Mouse (Mus musculus): ENCODE measurements around the gene Hjurp.

Gene Hjurp

DNA sequence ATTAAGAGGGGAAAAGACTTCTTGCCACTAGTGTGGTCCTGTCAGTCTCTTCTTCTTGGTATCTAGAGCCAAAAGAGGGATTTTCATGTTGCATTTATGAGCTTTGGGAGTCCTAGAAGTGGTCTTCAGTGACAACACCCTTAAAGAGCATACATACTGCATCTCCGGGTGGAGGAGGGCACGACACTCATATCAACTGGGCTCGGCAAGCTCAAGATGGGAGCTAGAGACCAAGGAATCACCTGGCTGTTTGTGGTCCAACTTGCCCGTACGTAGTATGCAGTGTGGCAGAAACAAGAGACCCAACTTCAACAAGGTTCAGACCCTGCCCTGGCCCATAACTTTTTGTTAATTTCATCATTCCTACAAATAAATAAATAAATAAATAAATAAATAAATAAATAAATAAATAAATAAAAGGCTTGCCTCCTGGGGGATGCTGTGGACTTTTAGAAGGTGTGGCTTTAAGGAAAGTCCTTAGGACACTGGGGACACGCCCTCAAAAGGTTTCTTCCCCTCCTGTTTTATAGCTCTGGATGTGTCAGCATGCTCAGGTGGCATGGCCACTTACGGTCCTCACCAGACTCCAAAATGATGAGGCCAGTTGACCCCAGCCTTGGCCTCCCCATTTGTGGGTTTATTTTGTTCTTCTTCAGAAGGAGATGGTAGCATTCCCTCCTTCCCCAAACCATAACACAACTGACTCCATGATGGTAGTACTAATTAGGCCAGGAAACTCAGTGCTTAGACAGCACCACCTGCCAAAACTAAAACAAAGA lies 20.2 kb upstream of the Hjurp start:
- in situ Hi-C loops (cut with MboI, MseI): no loop called here

DNA sequence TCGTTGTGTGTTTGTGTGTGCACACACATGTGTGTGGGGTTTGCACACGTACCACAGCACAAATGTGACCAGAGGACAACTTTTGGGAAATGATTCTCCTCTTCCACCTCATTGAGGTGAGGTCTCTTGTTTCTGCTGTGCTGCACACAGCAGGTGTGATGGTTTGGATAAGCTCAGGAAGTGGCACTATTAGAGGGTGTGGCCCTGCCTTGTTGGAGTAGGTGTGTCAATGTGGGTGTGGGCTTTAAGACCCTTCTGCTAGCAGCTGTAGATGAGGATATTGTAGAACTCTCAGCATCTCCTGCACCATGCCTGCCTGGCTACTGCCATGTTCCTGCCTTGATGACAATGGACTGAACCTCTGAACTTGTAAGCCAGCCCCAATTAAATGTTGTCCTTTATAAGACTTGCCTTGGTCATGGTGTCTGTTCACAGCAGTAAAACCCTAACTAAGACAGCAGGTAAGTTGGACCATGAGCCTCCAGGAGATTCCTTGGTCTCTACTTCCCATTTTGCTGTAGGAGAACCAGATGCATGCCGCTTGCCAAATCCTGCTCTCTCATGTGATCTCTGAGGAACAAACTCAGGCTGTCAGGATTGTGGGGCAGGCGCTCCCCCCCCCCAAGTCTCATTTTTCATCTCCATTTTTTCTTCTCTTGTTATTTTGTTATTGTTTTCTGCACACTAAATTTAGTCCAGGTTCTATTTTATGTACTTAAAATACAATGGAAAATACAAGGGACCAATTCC lies 18.9 kb upstream of the Hjurp start:
- in situ Hi-C loops (cut with MboI, MseI): no loop called here

DNA sequence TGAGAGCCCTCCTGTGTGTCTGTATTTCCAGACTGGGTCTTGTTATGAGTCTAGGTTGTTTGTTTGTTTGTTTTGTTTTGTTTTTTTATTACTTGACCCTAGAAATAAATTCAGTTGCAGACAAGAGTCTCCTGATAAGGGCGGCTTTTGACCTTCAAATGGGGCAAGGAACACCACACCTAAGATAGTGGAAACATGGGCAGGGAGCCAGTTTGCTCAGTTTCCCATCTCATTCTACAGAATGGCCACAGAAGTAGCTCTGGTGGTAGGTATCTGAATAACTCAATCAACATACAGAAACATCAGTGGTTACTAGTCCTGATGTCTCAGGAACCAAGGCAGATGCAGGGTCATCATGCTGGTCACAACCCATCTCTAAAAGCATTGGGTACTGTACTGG lies 17.2 kb upstream of the Hjurp start:
- in situ Hi-C loops (cut with MboI, MseI): no loop called here

DNA sequence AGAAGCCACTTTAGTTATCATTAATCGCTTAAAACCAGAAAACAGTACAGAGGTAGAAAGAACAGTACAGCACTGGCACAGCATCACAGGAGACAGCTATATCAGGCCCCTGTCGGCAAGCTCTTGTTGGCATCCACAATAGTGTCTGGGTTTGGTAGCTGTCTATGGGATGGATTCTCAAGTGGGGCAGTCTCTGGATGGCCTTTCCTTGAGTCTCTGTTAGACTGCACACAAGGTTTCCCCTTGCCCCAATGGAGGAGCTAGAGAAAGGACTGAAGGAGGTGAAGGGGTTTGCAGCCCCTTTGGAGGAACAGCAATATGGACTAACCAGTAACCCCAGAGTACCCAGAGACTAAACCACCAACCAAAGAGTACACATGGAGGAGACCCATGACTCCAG lies 14.6 kb upstream of the Hjurp start:
- in situ Hi-C loops (cut with MboI, MseI): no loop called here

DNA sequence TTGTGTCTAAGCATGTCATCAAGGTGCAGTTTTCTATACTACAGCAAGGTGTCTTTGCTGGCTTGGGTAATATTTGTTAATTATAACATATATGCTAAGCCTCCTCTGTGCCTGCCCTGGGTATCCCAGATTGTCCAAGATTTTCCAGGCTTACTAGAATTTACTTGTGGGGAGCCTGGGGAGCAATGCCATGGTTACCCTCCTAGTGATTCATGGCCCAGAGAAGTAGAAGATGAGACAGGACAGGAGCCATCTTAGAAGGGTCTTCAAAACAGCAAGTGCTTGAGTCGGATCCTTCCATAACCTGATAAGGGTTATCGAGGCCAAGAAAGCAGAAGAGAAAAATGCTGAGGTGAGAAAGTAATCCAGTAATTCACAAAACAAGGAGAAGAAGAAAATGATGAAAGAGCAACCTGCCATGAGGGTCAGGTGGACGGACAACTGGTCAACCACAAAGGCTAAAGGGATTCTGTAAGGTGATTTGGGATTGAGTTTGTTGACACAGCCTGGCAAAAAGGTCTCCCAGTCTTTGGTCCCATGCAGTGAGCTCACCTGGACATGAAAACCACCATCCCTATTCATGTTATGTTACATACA lies 14.1 kb upstream of the Hjurp start:
- in situ Hi-C loops (cut with MboI, MseI): no loop called here

DNA sequence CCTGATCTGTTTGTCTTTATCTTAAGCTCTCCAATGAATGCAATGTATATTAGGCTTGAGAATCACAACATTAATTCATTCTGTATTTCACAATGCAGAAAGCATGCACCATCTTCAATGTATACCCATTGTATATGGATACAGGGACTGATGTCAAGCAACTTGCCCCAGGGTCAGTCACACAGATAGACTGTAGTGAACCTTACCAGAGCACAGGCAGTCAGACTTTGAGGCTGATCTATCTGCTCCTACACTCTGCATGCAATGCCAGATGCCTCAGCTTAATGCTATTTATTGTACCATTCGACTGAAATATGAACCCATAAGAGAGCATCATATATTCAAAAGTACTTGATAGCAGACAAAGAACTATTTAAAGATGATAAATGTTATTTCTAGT lies 13.1 kb upstream of the Hjurp start:
- in situ Hi-C loops (cut with MboI, MseI): no loop called here

DNA sequence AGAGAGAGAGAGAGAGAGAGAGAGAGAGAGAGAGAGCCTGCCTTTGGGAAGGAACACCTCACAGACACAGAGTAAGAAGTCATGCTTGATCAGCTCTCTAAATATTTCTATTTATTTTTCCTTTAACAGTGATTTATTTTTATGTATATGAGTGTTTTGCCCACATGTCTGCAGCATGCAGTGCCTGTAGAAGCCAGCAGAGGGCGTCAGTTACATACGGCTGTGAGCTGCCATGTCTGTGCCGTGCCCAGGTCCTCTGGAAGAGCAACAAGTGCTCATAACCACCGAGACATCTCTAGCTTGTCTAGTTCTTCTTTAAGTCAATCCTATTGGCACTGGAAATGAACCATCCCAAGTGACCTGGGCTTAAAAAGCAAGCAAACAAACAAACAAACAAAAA lies 12.5 kb upstream of the Hjurp start:
- in situ Hi-C loops (cut with MboI, MseI): no loop called here

DNA sequence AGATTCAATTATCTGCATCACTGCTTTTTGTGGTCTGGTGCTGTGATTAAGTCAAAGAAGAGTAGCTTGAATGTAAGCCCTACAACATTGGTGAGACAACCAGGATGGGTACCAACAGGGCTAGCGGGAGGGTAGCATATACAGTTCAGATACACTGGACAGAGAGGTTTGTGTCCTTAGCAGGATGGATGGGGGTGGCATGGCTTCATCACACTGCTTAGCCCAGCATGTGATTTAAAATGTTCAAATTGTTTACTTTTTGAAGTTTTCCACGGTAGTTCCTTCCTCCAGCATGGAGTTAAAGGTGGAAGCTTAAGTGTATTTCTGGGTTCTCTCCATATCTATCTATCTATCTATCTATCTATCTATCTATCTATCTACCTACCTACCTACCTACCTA lies 11.7 kb upstream of the Hjurp start:
- in situ Hi-C loops (cut with MboI, MseI): no loop called here

DNA sequence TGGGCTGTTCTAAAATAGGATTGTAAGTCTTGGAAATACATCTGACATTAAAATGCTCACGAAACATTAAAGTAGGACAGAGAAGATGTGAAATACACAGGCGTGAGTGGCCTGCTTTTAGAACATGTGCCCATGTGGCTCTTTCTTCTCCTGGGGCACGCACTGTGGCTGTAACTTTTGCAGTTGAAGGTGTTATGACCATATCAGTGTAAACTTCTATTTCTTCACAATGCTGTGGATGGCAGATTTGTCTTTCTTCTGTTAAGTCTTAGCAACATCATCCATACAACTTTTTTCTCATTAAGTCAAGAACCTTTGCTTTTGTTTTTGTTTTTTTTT lies 11.3 kb upstream of the Hjurp start:
- in situ Hi-C loops (cut with MboI, MseI): no loop called here

DNA sequence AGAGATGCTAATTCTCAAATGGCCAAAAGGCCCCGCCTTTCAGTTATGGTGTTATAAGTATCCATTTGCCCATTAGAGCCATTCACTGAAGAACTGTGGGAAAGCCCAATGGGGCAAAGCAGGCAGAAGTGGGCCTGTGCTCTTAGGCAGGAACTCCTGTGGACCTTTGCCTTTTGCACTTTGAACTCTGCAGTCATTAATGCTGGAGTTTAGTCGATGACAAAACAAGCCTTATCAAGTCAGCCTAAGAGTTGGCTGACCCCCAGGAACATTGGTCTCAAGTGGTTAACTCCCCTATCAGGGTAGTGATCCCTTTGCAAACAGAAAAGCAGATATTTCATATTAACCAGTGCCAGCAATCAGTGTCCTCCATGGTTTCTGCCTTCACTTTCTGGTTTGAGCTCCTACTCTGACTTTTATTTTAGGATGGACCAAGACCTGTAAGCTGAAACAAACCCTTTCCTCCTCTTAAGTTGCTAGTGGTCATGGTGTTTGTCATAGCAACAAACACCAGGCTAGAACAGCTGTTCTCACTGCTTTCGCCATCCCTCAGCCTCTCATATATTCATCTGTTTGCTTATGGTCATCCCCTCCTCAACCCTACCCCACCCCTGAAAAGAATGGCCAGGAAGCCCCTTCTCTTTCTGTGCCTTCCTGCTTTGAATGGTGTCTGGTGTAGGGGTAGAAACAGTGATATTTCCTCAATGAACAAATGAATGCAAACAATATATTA lies 10.8 kb upstream of the Hjurp start:
- in situ Hi-C loops (cut with MboI, MseI): no loop called here

DNA sequence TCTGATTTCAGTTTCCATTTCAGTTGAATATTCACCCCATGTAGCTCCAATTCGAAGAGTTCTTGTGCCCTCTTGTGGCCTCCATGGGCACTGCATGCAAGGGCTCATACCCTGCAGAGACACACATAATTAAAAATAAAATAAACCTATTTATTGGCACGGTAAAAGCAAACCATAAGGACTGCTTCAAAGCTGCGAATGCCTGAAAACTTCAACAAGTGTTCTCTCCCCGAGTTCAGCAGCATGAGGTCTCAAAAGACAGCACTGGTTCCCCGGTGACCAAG lies 10.2 kb upstream of the Hjurp start:
- in situ Hi-C loops (cut with MboI, MseI): no loop called here

DNA sequence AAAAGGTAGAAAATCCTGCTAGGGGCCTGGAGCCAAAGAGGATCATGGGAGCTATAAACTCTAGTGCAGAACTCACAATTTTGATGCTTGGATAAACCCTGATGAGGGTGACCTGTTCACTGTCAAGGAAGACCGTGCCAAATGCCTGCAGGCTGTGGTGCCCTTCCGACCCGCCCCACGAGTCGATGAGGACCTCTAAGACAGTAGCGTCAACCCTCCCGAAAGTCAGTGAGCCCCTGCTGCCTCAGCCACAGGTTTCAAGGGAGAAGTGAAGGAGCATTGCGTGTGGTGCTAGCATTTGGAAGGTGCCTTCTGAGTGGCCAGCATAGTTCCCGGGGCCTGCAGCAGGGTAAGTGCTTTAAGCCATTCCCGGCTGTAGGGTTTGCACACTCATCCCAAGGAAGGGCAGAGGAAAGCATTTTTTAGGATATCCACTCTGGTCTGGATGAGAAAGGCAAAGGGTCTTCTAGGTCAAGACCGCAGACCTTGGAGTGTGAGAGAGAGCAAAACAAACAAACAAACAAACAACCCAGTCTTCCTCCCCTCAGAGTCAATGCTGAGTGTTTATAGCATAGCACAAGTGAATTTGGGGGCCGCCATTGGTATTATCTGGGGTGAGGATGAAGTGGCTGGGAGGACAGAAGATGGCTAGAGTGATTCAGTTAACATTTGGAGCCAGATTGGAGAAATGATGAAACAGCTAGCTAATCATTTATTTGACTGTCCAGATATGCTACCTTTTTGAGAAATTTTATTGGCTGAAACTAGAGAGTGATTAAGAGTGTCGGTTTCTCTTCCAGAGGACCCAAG lies 9.7 kb upstream of the Hjurp start:
- in situ Hi-C loops (cut with MboI, MseI): no loop called here

DNA sequence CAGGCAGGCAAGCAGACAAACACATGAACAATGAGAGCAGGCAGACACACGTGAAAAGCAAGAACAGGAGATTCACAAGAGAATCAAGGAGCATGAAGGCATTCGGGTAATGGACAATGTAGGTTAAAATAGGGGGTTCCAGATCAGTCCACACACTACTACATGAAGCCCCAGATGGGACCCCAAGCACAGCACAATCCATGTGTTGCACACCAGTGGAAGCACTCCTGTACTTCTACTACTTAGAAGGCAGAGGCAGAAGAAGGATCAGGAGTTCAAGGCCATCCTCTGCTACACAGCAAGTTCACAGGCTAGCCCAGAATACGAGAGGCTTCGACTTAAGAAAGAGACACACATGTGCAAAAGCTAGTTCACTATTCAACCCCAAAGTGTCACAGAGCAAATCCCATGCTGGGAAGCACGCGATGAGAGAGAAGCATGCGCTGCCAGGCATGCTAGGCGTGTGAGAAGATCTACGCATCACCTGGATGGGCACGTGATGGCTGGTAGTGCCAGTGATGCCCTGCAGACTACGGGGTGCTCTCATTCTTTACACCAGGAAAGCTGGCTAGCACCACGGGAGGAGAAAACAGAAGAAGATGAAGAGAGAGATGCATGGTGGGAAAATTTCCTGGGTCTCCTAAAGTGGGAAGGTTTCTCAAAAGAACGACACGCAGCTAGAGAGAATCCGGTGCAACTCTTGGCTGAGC lies 8.9 kb upstream of the Hjurp start:
- in situ Hi-C loops (cut with MboI, MseI): no loop called here

DNA sequence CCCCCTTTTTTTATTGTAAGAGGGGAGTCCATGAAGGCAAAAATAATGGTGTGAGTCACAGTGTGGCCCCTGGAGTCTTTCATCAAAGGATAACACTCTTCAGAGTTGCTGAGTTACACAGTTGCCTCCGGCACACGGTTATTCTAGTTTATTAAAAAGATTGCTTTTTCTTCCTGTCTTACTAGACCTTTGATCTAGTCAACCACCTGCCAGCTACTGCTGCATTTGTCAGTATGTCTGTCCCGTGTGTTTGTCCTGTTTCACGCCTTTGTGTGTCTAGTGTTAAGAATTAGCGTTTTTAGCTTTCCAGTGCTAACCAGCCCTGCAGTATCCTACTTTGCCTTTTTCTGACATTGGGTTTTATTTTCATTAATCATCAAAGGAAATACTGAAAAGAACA lies 8.2 kb upstream of the Hjurp start:
- in situ Hi-C loops (cut with MboI, MseI): no loop called here

DNA sequence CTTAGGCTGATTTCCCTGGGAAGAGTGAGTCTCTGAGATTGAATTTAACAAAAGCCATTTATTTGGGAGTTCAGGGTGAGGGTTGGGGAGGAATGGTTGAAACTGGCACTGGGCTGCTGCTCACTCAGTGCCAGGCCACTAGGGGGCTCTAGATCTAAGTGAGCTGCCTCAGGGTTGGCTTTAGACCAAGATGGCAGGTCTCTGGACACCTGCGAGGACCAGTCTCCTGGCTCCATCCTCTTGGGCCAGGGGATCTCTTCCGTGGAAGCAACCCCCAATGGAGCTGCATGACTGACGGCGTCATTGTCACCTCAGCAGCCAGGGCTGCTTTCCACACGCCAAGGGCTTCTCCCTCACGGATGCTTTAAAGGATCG lies 7.5 kb upstream of the Hjurp start:
- in situ Hi-C loops (cut with MboI, MseI): loop anchor here (5.0 kb wide), 1 partner anchor 138 kb away; no protein-coding TSS in a partner anchor

DNA sequence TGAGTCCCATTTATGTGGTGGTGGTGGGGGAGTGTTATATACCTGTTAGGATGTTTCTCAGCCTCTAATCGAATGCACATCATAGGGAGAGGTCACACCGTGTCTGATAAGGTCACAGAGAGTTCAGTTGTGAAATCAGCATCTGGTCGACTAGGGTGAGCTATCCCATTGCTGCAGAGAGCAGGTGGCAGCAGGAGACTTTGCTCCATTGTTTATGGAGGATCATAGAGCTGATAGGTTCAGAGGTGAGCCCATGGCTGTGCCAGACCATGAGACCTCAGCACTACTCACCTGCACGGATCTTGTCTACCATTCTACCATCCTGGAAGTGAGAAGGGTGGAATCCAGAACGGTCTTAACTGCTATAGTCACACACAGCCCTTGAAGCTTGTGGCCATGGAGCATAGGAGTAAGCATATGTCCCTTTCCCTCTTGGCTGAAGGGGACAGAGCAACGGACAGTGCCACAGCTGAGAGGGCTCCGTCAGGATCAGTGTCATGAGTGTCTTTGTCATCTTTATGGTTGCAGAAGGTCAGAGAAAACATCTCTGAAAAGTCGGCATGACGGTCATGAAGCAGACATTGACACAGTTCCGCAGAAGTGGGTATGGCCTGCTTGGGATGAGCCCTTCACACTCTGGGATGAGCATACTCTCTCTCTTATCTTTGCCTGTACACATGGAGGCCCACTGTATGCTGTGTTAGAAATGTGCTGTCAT lies 7.0 kb upstream of the Hjurp start:
- in situ Hi-C loops (cut with MboI, MseI): loop anchor here (5.0 kb wide), 1 partner anchor 137 kb away; no protein-coding TSS in a partner anchor

DNA sequence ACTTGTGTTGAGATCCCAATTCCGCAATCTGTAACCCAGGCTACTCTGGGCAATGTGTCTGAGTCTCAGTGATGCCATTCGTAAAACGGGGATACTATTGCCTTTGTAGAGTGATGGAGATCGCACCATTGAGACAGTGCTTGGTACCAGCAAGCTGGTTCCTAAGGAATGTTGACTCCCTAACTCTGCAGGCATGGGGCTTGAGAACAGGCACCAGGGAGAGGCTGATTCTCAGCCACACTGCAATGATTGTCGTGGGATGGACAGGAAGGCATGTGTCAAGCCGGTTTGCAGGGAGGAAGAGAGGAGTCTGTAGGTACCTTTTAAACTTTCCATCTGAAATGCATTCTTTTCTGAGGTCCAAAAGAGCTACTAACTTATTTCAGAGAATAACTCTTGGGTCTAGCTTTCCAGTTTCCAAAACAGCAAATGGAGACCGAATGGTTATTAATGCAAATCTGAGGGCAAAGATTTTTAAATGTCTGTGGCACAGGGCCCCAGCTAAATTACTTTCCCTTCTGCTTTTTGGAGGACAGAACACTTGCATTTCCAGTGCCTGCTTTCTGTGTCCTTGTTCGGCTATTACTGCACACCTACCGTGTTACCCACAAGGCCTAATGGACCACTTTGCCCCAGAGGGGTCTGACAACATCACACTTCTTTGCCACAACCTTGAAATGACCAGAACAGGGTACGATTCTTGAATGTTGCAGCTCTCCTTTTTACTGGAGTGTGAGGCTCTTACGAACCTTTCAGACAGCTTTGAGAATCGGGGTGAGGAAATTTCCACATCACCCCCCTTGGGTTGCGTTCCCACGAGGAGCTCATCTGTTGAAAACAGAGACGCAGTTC lies 6.2 kb upstream of the Hjurp start:
- in situ Hi-C loops (cut with MboI, MseI): loop anchor here (5.0 kb wide), 1 partner anchor 136 kb away; no protein-coding TSS in a partner anchor

DNA sequence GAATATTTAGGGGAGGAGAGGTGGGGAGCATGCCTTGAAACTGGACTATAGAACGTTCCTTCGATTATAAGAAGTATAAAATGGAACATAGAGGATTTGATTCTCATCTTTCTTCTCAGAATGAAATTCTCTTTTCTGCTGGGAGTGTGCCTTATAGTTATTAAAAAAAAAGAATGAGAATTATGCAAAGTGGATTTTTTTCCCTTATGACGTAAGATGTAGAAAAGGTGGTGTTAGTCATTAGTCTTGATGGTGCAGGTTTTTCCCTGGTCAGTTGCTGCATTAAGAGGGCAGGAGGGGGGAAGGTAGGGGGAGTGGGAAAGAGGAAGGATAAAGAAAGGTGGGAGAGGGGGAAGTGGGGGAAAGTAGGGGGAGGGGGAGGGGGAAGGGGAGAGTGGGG lies 4.9 kb upstream of the Hjurp start:
- in situ Hi-C loops (cut with MboI, MseI): loop anchor here (5.0 kb wide), 1 partner anchor 135 kb away; no protein-coding TSS in a partner anchor

DNA sequence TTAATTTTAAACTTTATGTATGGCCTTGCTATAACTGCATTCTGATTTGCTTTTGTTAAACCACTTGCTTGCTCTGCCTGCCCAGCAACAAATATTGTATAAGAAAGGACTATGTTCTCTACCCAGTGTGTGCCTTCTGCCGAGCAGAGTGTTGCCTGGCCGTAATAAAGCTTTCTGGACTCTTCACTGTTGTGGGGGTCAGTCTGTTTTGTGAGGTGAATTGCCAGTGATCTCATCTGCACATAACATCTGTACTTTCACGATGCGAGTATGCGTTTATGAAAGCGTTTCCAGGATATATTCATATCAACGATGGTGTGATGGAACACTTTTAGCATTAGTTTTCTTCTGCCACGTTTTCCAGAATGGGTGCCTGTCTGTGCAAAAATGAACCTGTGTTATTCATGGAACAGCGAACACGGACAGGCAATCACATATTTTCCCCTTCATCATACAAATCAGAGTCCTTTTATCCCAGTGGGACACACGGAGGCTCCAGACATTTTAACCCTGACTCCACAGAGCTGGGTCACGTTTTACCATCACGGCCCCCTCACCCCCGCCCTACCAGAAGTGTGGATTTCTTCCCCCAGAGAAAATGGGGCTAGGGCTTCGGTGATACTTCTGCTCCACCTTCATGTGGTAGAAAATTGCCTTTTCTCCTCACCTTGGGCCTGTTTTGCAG lies 2.7 kb upstream of the Hjurp start:
- in situ Hi-C loops (cut with MboI, MseI): loop anchor here (5.0 kb wide), 1 partner anchor 133 kb away; no protein-coding TSS in a partner anchor
